Mouse (Mus musculus) heart, embryonic 10.5 days (tissue): ENCODE data around the gene Tstd1. TPM values are rescaled to one million over a fixed set of nuclear protein-coding genes. Genes with fewer than 3 reads are reported as not detected.

Source experiments
- DNase-seq: peaks from one replicate; pipeline ENCODE4 v3.0.0-alpha.2; 2017; ENCODE audit warnings: low spot score
- H3K27ac ChIP-seq: fragments of 300-500 bp; sonication (generic); 2 replicates; pipeline ENCODE4 v1.5.1; 2016; ENCODE audit warnings: mild to moderate bottlenecking
- H3K27me3 ChIP-seq: fragments of 300-500 bp; sonication (generic); 2 replicates; pipeline ENCODE4 v1.6.1; 2016; ENCODE audit warnings: mild to moderate bottlenecking; ENCODE audit not compliant: poor library complexity, insufficient read depth, severe bottlenecking
- H3K36me3 ChIP-seq: fragments of 300-500 bp; sonication (generic); 2 replicates; pipeline ENCODE4 v1.6.1; 2016; ENCODE audit warnings: mild to moderate bottlenecking, moderate library complexity
- H3K4me1 ChIP-seq: fragments of 300-500 bp; sonication (generic); 2 replicates; pipeline ENCODE4 v1.6.1; 2016; ENCODE audit warnings: mild to moderate bottlenecking
- H3K4me3 ChIP-seq: fragments of 300-500 bp; sonication (generic); 2 replicates; pipeline ENCODE4 v1.5.1; 2016; ENCODE audit warnings: mild to moderate bottlenecking, moderate library complexity
- H3K9me3 ChIP-seq: fragments of 300-500 bp; sonication (generic); 2 replicates; pipeline ENCODE4 v1.6.1; 2016; ENCODE audit warnings: mild to moderate bottlenecking, moderate library complexity
- WGBS: fragments of 180-500 bp; shearing (Covaris S2); methylation state at CpG from one replicate; pipeline ENCODE4 v1.1.7; 2016; 5-methylcytosine and 5-hydroxymethylcytosine counted together
- polyA plus RNA-seq: library from polyadenylated mRNA; unstranded; fragments of >200 nt; fragmentation: Nextera tagmentation; extraction: Ambion mirVana; gene quantifications from 2 replicates; pipeline ENCODE4 v1.2.1, GENCODE M21; 2016

Gene Tstd1
- polyA plus RNA-seq, 1 experiment from 2014 or later = 4.0 TPM

DNA sequence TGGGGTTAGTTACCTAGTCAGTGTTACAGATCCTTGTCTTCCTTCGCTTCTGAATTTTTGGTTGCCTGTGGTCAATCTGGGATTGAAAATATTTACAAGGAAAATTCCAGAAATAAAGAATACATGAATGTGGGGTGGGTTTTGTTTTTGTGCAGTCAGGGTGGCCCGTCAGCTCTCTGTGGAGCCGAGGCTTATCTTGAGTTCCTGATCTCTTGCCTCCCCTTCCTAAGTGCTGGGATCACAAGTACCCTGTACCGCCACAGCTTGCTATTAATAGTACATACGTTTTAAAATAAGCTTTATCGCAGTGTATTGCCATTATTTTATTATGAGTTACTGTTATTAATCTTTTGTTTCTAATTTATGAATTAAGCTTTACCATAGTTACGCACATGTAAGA, 28.2 kb downstream of the Tstd1 start:
- peaks cover 30% of the 10 kb centered on the region for H3K4me1 ChIP-seq
- H3K27me3 ChIP-seq = no peaks in the 10 kb centered on the region
- H3K27ac ChIP-seq = peak overlapping the region; percentile 83
- peak overlapping the region; percentile 22; the same call in 1 of the 2 replicates for H3K4me3 ChIP-seq
- DNase-seq = no peak
- peaks cover 6% of the 10 kb centered on the region for H3K9me3 ChIP-seq
- 35% methylated on average over 7 of the region's 7 CpGs for WGBS
- peaks cover 8% of the 10 kb centered on the region; the same call in 1 of the 2 replicates for H3K36me3 ChIP-seq

DNA sequence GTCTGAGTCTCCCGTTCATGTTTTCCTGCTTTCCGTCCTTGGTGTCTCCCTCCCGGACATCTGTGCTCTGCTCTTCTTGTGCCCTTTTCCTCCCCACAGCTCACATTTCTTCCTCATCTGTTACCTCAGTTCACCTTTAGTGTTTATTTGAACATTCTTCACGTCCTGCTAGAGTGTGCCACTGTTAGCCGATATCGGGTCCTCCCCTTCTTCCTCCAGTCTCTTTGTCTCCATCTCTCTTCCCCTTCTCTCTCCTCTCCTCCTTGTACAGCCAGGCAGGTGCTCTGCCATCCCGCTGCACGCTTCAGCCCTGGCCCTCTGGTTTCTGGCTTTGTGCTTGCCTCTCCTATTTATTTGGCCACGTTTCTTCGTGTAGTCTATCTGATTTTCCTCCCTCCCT, 29.0 kb downstream of the Tstd1 start:
- no peak for DNase-seq
- Histone ChIP-seq H3K4me3 (no peak overlapping the region), H3K9me3 (peaks cover 6% of the 10 kb centered on the region), H3K27me3 (no peaks in the 10 kb centered on the region), H3K4me1 (peaks cover 24% of the 10 kb centered on the region), H3K27ac (peak overlapping the region; percentile 83), H3K36me3 (peaks cover 8% of the 10 kb centered on the region; the same call in 1 of the 2 replicates)
- 35% methylated on average over 10 of the region's 10 CpGs for WGBS

DNA sequence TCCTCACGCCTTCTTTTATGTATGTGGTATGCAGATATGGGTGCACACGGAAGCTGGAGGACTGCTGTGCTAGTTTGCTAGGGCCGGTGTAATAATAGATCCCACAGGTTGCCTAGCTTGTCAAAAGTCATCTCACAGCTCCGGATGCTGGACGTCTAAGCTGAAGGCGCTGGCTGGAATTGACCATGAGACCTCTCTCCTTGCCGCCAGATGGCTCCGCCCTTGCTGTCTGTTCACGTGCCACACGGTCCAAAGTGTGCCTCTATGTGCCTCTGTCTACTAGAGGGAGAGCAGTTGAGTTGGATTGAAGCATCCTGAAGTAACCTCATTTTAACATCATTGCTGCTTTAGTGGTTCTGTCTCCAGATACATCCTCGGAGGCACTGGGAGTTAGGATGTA, 31.4 kb downstream of the Tstd1 start:
- Histone ChIP-seq H3K27me3 (no peaks in the 10 kb centered on the region), H3K27ac (no peak overlapping the region), H3K4me3 (no peak overlapping the region), H3K4me1 (peaks cover 24% of the 10 kb centered on the region), H3K36me3 (0 out of 2 replicates have a peak, but pooled peaks cover 4% of the 10 kb centered on the region), H3K9me3 (no peaks in the 10 kb centered on the region)
- WGBS = 75% methylated on average over 11 of the region's 11 CpGs
- DNase-seq = no peak

DNA sequence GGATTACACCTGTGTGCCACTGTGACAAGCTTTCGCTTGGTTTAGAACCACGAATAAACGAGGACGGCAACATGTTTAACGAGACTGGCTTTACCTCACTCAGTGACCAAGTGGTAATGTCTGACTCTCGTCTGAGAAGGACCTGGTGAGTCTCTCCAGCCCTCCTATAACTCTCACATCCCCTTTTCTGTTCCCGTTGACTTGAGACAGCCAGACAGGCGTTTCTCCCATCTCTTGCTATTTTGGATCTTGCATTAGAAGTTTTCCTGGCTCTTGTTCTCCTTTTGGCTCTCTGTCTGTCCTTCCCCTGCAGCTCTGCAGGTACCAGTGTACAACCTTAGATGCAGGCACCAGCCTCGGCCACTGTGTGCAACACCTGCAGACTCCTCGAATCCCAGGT, 32.3 kb downstream of the Tstd1 start:
- peaks cover 24% of the 10 kb centered on the region for H3K4me1 ChIP-seq
- 79% methylated on average over 10 of the region's 10 CpGs for WGBS
- no peak overlapping the region for H3K27ac ChIP-seq
- DNase-seq = no peak
- H3K36me3 ChIP-seq = 0 out of 2 replicates have a peak, but pooled peaks cover 3% of the 10 kb centered on the region
- no peaks in the 10 kb centered on the region for H3K27me3 ChIP-seq
- H3K4me3 ChIP-seq = no peak overlapping the region
- no peaks in the 10 kb centered on the region for H3K9me3 ChIP-seq

DNA sequence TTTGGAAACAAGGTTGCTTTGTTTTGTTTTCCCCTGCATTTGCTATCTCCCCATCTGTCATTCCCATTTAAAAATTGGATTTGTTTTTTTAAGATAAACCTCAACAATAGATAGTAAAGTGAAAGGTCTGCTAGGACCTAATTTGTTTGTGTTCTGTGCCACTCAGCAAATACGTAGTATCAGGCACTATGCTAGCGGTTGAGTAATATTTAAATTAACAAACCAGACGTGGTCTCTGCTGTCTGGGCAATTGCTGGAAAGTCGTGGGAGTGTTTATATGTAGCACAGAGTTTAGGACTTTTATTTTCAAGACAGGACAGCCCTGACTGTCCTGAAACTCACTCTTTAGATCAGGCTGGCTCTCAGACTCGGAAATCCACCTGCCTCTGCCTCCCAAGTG, 33.9 kb downstream of the Tstd1 start:
- H3K9me3 ChIP-seq = no peaks in the 10 kb centered on the region
- H3K4me1 ChIP-seq = peaks cover 11% of the 10 kb centered on the region
- H3K4me3 ChIP-seq = no peak overlapping the region
- 67% methylated on average over 5 of the region's 5 CpGs for WGBS
- H3K36me3 ChIP-seq = no peaks in the 10 kb centered on the region
- H3K27me3 ChIP-seq = no peaks in the 10 kb centered on the region
- DNase-seq = no peak
- no peak overlapping the region for H3K27ac ChIP-seq

DNA sequence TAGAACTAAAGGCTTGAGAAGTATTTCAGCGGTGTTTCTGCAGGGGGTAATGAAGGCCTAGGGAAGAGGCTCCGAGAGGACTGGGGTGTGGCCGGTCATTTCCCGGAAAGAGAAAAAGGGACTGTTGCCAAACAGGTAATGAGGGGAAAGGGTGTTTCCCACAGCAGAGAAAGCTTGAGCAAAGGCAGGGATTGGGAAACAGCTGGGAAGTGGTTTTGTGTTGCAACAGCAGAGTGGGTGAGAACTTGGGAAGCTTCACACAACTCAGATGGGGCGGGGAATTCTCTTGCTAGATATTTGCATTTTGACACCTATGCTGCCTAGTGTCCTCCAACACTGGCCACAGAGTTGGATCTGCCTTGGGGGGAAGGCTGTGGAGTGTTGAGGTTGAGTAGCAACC, 34.3 kb downstream of the Tstd1 start:
- Histone ChIP-seq H3K27ac (no peak overlapping the region), H3K27me3 (no peaks in the 10 kb centered on the region), H3K4me3 (no peak overlapping the region), H3K36me3 (no peaks in the 10 kb centered on the region), H3K9me3 (no peaks in the 10 kb centered on the region), H3K4me1 (peaks cover 7% of the 10 kb centered on the region)
- no peak for DNase-seq
- whole genome bisulfite sequencing = 81% methylated on average over 5 of the region's 5 CpGs

GRCm38 (mm10) chr1:171454926-171455325, 36.3 kb downstream of the Tstd1 start:
- H3K27me3 ChIP-seq = no peaks in the 10 kb centered on the region
- no peak for DNase-seq
- no peak overlapping the region for H3K4me3 ChIP-seq
- H3K4me1 ChIP-seq = peaks cover 13% of the 10 kb centered on the region
- H3K9me3 ChIP-seq = no peaks in the 10 kb centered on the region
- H3K36me3 ChIP-seq = no peaks in the 10 kb centered on the region
- WGBS = 77% methylated on average over 6 of the region's 6 CpGs
- H3K27ac ChIP-seq = no peak overlapping the region

- Histone ChIP-seq H3K36me3 (peaks cover 24% of the 10 kb centered on the region), H3K27ac (no peak overlapping the region), H3K4me1 (peaks cover 10% of the 10 kb centered on the region), H3K4me3 (no peak overlapping the region), H3K27me3 (no peaks in the 10 kb centered on the region), H3K9me3 (no peaks in the 10 kb centered on the region)
- 95% methylated on average over 1 of the region's 1 CpGs for WGBS
- DNase-seq = no peak
Measured at GRCm38 (mm10) chr1:171457568-171457967, 38.9 kb downstream of the Tstd1 start.

DNA sequence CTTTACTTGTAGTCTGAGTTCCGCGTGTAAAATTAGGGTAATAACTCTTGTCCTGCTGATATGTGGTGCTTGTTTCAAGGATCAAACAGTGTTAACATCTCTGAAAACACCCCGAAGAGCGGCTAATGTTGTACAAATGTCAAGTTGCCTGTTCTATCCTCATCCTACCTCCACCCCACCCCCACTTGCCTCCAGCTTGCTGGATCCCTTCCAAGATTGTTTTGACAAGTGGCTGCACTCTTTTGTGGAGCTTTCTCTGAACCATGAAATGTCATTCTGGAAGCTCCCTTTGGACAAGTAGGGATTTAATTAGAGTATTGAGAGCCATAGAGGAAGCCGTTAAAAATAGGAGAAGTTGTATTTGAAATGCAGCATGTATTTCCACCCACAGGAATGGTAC, 41.1 kb downstream of the Tstd1 start:
- no peak for DNase-seq
- 73% methylated on average over 5 of the region's 5 CpGs for WGBS
- no peak overlapping the region for H3K4me3 ChIP-seq
- peaks cover 40% of the 10 kb centered on the region for H3K36me3 ChIP-seq
- H3K27me3 ChIP-seq = no peaks in the 10 kb centered on the region
- no peaks in the 10 kb centered on the region for H3K9me3 ChIP-seq
- H3K4me1 ChIP-seq = peaks cover 10% of the 10 kb centered on the region
- no peak overlapping the region for H3K27ac ChIP-seq

- Histone ChIP-seq H3K4me3 (no peak overlapping the region), H3K27me3 (no peaks in the 10 kb centered on the region), H3K9me3 (no peaks in the 10 kb centered on the region), H3K27ac (no peak overlapping the region), H3K4me1 (peaks cover 10% of the 10 kb centered on the region), H3K36me3 (peaks cover 40% of the 10 kb centered on the region)
- DNase-seq = no peak
- WGBS = 89% methylated on average over 22 of the region's 22 CpGs
Measured at GRCm38 (mm10) chr1:171460551-171461503, 42.2 kb downstream of the Tstd1 start.

- no peaks in the 10 kb centered on the region for H3K9me3 ChIP-seq
- 88% methylated on average over 3 of the region's 3 CpGs for WGBS
- peaks cover 10% of the 10 kb centered on the region for H3K4me1 ChIP-seq
- peaks cover 40% of the 10 kb centered on the region for H3K36me3 ChIP-seq
- no peak overlapping the region for H3K27ac ChIP-seq
- no peaks in the 10 kb centered on the region for H3K27me3 ChIP-seq
- DNase-seq = no peak
- no peak overlapping the region for H3K4me3 ChIP-seq
Measured at GRCm38 (mm10) chr1:171463133-171463532, 44.5 kb downstream of the Tstd1 start.

DNA sequence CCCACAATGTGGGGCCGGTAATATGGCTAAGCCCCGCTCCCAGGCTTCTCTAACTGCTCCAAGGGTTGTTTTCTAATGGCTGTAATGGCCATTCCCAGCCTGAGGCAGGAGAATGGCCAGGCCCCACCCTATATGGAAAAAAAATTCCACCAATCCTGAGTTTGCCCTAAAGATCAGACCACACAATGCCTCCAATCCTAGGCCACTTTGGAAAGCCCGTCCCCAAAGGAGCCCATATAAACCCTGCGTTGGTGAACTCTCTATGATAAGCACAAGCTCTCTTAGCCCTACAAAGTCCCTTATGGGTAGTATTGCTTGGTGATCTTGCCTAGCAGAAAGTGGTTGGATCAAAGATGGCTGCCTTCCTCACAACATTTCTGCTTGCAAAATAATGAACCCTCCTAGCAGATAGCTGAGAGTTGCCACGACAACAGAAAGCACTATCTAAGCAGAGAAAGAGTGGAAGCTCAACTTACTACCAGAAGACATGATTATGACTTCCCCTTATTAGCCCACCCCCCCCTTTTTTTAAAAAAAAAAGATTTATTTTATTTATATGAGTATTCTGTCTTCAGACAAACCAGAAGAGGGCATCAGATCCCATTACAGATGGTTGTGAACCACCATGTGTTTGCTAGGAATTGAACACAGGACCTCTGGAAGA, 47.2 kb downstream of the Tstd1 start:
- no peak for DNase-seq
- no peak overlapping the region for H3K27ac ChIP-seq
- 85% methylated on average over 5 of the region's 5 CpGs for WGBS
- no peaks in the 10 kb centered on the region for H3K27me3 ChIP-seq
- no peaks in the 10 kb centered on the region for H3K9me3 ChIP-seq
- peaks cover 33% of the 10 kb centered on the region for H3K36me3 ChIP-seq
- no peak overlapping the region for H3K4me3 ChIP-seq
- H3K4me1 ChIP-seq = peaks cover 7% of the 10 kb centered on the region

DNA sequence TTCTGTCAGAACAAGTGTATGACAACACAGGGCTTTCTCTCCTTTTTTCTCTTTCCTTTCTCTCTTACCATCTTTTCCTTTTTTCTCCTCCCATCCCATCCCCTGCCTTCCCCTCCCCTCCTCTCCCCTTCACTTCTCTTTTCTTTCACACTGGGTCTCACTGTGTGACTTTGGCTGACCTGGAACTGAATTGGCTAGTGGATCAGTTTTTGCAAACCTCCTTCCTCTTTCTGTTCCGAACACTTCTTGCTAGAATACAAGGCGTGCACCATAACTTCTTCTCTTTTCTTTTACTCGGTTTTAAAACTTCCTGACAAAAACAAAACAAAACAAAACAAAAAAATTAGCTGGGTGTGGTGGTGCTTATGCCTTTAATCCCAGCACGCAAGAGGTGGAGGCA, 47.9 kb downstream of the Tstd1 start:
- WGBS = 82% methylated on average over 4 of the region's 4 CpGs
- no peak for DNase-seq

More for the DNA sequence above, 47.9 kb downstream of the Tstd1 start:
- Histone ChIP-seq H3K27ac (no peak overlapping the region), H3K9me3 (no peaks in the 10 kb centered on the region), H3K4me3 (no peak overlapping the region), H3K4me1 (peaks cover 10% of the 10 kb centered on the region), H3K36me3 (peaks cover 26% of the 10 kb centered on the region), H3K27me3 (no peaks in the 10 kb centered on the region)
